17 mouse cellular contexts compared by ENCODE assay signal in genomic region chr11:90364865-90365264, GRCm38 (mm10). TPM values are rescaled to one million over a fixed set of nuclear protein-coding genes. Genes with fewer than 3 reads are reported as not detected.
DNase-seq lines count a peak whose midpoint lies in the region; ATAC-seq and TF ChIP-seq lines count a peak whose summit lies in the region.
"Had no signal": no experiment of that assay in that cellular context is flagged by ENCODE, and none has a peak within 500 bp of the region (broad histone marks: within the 10 kb centered on the region; RNA-seq: fewer than 3 reads in every experiment).

No protein-coding gene starts in this region.

- H3K4me1 ChIP-seq in heart, embryonic 12.5 days (replicated peaks): peaks cover 28% of the 10 kb centered on the region
- H3K4me1 ChIP-seq in liver, postnatal 0 days (ENCODE audit: insufficient read depth): peaks cover 27% of the 10 kb centered on the region

- no peak overlapping the region for H3K9ac ChIP-seq in heart, embryonic 12.5 days
- H3K9ac ChIP-seq in liver, postnatal 0 days (replicated peaks): no peak overlapping the region
- H3K9ac ChIP-seq: midbrain, embryonic 15.5 days had no signal

- DNase-seq in embryo, embryonic 10 days (ENCODE audit: low spot score): peak; percentile 44
- no peak for DNase-seq in embryo, embryonic 11 days
- peak; percentile 42 to 47 for DNase-seq in heart, postnatal 10 days
- DNase-seq in liver, postnatal 0 days: no peak
- DNase-seq in liver: no peak
- DNase-seq in cerebellum, adult 9-10 months: no peak
- DNase-seq: adrenal gland, postnatal 10 days; cerebellum, postnatal 10 days; gastrocnemius, postnatal 36 days; right cerebral cortex, adult 18-20 months; spleen, adult 18-20 months; thymus, postnatal 25 days had no signal

- no peak for TF ChIP-seq CTCF in liver, postnatal 0 days (IDR thresholded peaks at IDR 0.05; ENCODE audit: low read depth)

- no peaks in the 10 kb centered on the region for H3K36me3 ChIP-seq in heart, embryonic 12.5 days
- no peaks in the 10 kb centered on the region for H3K36me3 ChIP-seq in liver, postnatal 0 days (replicated peaks; ENCODE audit: insufficient read depth, low read length)
- H3K36me3 ChIP-seq: midbrain, embryonic 15.5 days had no signal

- H3K9me3 ChIP-seq in heart, embryonic 12.5 days (replicated peaks): no peaks in the 10 kb centered on the region
- H3K9me3 ChIP-seq in liver, postnatal 0 days (ENCODE audit: low read length): no peaks in the 10 kb centered on the region
- H3K9me3 ChIP-seq: midbrain, embryonic 15.5 days had no signal

- no peak for ATAC-seq in heart, embryonic 12.5 days (ENCODE audit: insufficient number of reproducible peaks, low FRiP score)
- ATAC-seq in liver, postnatal 0 days: no peak
- peak; percentile 22; the same call in 1 of the 2 replicates for ATAC-seq in megakaryocyte progenitor cell, adult 5-6 weeks (replicated peaks; ENCODE audit: poor library complexity)
- ATAC-seq: hindbrain, embryonic 16.5 days; midbrain, embryonic 15.5 days had no signal

- intact Hi-C loops in heart, postnatal 10 days (cut with DNase I): loop anchor here (5.0 kb wide), 2 partner anchors 48 to 252 kb away; no protein-coding TSS in a partner anchor

- H3K4me3 ChIP-seq in heart, embryonic 12.5 days: no peak overlapping the region
- no peak overlapping the region for H3K4me3 ChIP-seq in liver, postnatal 0 days (ENCODE audit: low read depth, low read length)
- H3K4me3 ChIP-seq: midbrain, embryonic 15.5 days had no signal

- H3K27me3 ChIP-seq in heart, embryonic 12.5 days (replicated peaks): no peaks in the 10 kb centered on the region; the same call in 1 of the 2 replicates
- no peaks in the 10 kb centered on the region for H3K27me3 ChIP-seq in liver, postnatal 0 days (ENCODE audit: insufficient read depth, low read length)
- H3K27me3 ChIP-seq: midbrain, embryonic 15.5 days had no signal

- H3K4me2 ChIP-seq in heart, embryonic 12.5 days: no peak overlapping the region
- H3K4me2 ChIP-seq in liver, postnatal 0 days (ENCODE audit: low read depth, low read length): no peak overlapping the region
- H3K4me2 ChIP-seq: liver, embryonic 11.5 days; midbrain, embryonic 15.5 days had no signal

- WGBS in heart, embryonic 12.5 days: 33% methylated on average over 7 of the region's 7 CpGs
- 38% methylated on average over 7 of the region's 7 CpGs for WGBS in liver, postnatal 0 days (ENCODE audit: insufficient replicate concordance)

- no peak for TF ChIP-seq EP300 in liver, postnatal 0 days (IDR thresholded peaks at IDR 0.05; ENCODE audit: low read depth)

- no peak overlapping the region for H3K27ac ChIP-seq in heart, embryonic 12.5 days (ENCODE audit: poor library complexity, severe bottlenecking)
- 0 out of 2 replicates have a peak overlapping the region, but pooled peaks have one; percentile 78 for H3K27ac ChIP-seq in liver, postnatal 0 days (ENCODE audit: low read depth)
- H3K27ac ChIP-seq: midbrain, embryonic 15.5 days had no signal

RNA-seq across cellular contexts. Expression of gene Hlf, which starts 25.8 kb away (rescaled TPM):
- 10 to 100 TPM; 15.7 to 22.1 TPM for total RNA-seq in heart, postnatal 10 days (2021)
- 2.7 and 3.7 TPM in 2 replicates for polyA plus RNA-seq in heart, embryonic 12.5 days (2016; fragmentation: Nextera tagmentation; extraction: Ambion mirVana)
- polyA plus RNA-seq in liver, postnatal 0 days (2015; fragmentation: Nextera tagmentation; extraction: Ambion mirVana): 8.8 and 9.6 TPM in 2 replicates
- 17.7 and 20.0 TPM in 2 replicates for total RNA-seq in megakaryocyte progenitor cell, adult 5-6 weeks (2015)
- 2.5 and 13.2 TPM in 2 replicates for total RNA-seq in megakaryocyte progenitor cell, adult 5-6 weeks (2017)

Comparison
In these comparisons a context has a peak if more than half of its experiments do, and no peak if none do; other contexts are left out.
1. DNase-seq: peak in embryo, embryonic 10 days (single experiment) and heart, postnatal 10 days (2 of 2); none in embryo, embryonic 11 days (single experiment), liver, postnatal 0 days (single experiment), liver (single experiment) and cerebellum, adult 9-10 months (single experiment).